Mouse (Mus musculus) lung, adult 2 months (tissue): ENCODE results near the gene Pard6b.

Experiments used
- CTCF ChIP-seq: fragments of 200-500 bp; IDR thresholded peaks from 2 replicates; pipeline ENCODE4 v1.5.1; 2011; ENCODE audit warnings: mild to moderate bottlenecking, low read length, control low read depth; ENCODE audit not compliant: insufficient read depth
- POLR2A ChIP-seq: fragments of 200-500 bp; IDR thresholded peaks from 2 replicates; pipeline ENCODE4 v1.6.1; 2011; ENCODE audit warnings: low read depth, mild to moderate bottlenecking, control low read depth, low read length, borderline replicate concordance; ENCODE audit errors: extremely low read depth

- TF ChIP-seq CTCF = no peak
- TF ChIP-seq POLR2A = no peak
Observed at GRCm38 (mm10) chr2:168137161-168137560, 56.4 kb downstream of the Pard6b start.
